Mouse (Mus musculus): Measurements from ENCODE around the gene Cyp2u1. TPM values are rescaled to one million over a fixed set of nuclear protein-coding genes. Genes with fewer than 3 reads are reported as not detected.
A peak's percentile ranks its signal among the peaks of the same experiment; 100 is the strongest.
"Not testable (repeated sequence)": the region's sequence is repeated elsewhere in the genome, so short reads cannot be mapped to it uniquely, and the experiment has no call there.

Cyp2u1 gene
- total RNA-seq (2021), result 10 to 100 TPM; 13.5 to 28.2 TPM
- long read RNA-seq, experiment 1, full-length matches to known transcripts, result 4 of 5 reads
- long read RNA-seq, experiment 1, partial matches to known transcripts, result 1 of 5 reads
- long read RNA-seq, experiment 1, other reads (novel, unspliced or antisense), result 0 of 5 reads
- long read RNA-seq, experiment 2, full-length matches to known transcripts, result 4 of 13 reads
- long read RNA-seq, experiment 2, partial matches to known transcripts, result 3 of 13 reads
- long read RNA-seq, experiment 2, other reads (novel, unspliced or antisense), result 6 of 13 reads

- DNase-seq (ENCODE audit: low spot score in 2 of 2), result peak; percentile 77 to 82
Measured at GRCm38 (mm10) chr3:131302452-131303319, at the start of gene Cyp2u1. Cyp2u1 (minus strand) TSS chr3:131303227.

- DNase-seq (ENCODE audit: low spot score in 2 of 2), result no peak
Measured at GRCm38 (mm10) chr3:131350539-131350938, 47.5 kb upstream of the Cyp2u1 start.

- DNase-seq (ENCODE audit: low spot score in 2 of 2), result no peak
Measured at GRCm38 (mm10) chr3:131349013-131349412, 46.0 kb upstream of the Cyp2u1 start.

GRCm38 (mm10) chr3:131348579-131348950, 45.5 kb upstream of the Cyp2u1 start:
- DNase-seq (ENCODE audit: low spot score in 2 of 2), result no peak

GRCm38 (mm10) chr3:131347831-131348578, 45.0 kb upstream of the Cyp2u1 start:
- peak in 1 of 2 experiments; percentile 39 for DNase-seq (ENCODE audit: low spot score in 2 of 2)

- no peak for DNase-seq (ENCODE audit: low spot score in 2 of 2)
Measured at GRCm38 (mm10) chr3:131345903-131346302, 42.9 kb upstream of the Cyp2u1 start.

- no peak for DNase-seq (ENCODE audit: low spot score in 2 of 2)
Measured at GRCm38 (mm10) chr3:131343311-131343710, 40.3 kb upstream of the Cyp2u1 start.

- DNase-seq (ENCODE audit: low spot score in 2 of 2), result no peak
Measured at GRCm38 (mm10) chr3:131340885-131341284, 37.9 kb upstream of the Cyp2u1 start.

GRCm38 (mm10) chr3:131339280-131339679, 36.3 kb upstream of the Cyp2u1 start:
- no peak for DNase-seq (ENCODE audit: low spot score in 2 of 2)

GRCm38 (mm10) chr3:131337749-131338148, 34.7 kb upstream of the Cyp2u1 start:
- not testable (repeated sequence) for DNase-seq (ENCODE audit: low spot score in 2 of 2)

GRCm38 (mm10) chr3:131336629-131337028, 33.6 kb upstream of the Cyp2u1 start:
- DNase-seq (ENCODE audit: low spot score in 2 of 2), result no peak

GRCm38 (mm10) chr3:131335117-131335547, 32.1 kb upstream of the Cyp2u1 start:
- no peak for DNase-seq (ENCODE audit: low spot score in 2 of 2)

GRCm38 (mm10) chr3:131327189-131327588, 24.2 kb upstream of the Cyp2u1 start:
- no peak for DNase-seq (ENCODE audit: low spot score in 2 of 2)

GRCm38 (mm10) chr3:131326637-131327036, 23.6 kb upstream of the Cyp2u1 start:
- DNase-seq (ENCODE audit: low spot score in 2 of 2), result no peak

GRCm38 (mm10) chr3:131322081-131322815, 19.2 kb upstream of the Cyp2u1 start:
- DNase-seq (ENCODE audit: low spot score in 2 of 2), result no peak

- peak; percentile 75 to 78 for DNase-seq (ENCODE audit: low spot score in 2 of 2)
Measured at GRCm38 (mm10) chr3:131320184-131320583, 17.2 kb upstream of the Cyp2u1 start.

- no peak for DNase-seq (ENCODE audit: low spot score in 2 of 2)
Measured at GRCm38 (mm10) chr3:131318211-131318610, 15.2 kb upstream of the Cyp2u1 start.

- DNase-seq (ENCODE audit: low spot score in 2 of 2), result no peak
Measured at GRCm38 (mm10) chr3:131317126-131317525, 14.1 kb upstream of the Cyp2u1 start.

- no peak for DNase-seq (ENCODE audit: low spot score in 2 of 2)
Measured at GRCm38 (mm10) chr3:131315957-131316510, 13.0 kb upstream of the Cyp2u1 start.

GRCm38 (mm10) chr3:131312340-131312739, 9.3 kb upstream of the Cyp2u1 start:
- no peak for DNase-seq (ENCODE audit: low spot score in 2 of 2)
